Mouse (Mus musculus) myocyte (in vitro differentiated cells): Measurements from ENCODE around the gene Gm20388. TPM values are rescaled to one million over a fixed set of nuclear protein-coding genes. Genes with fewer than 3 reads are reported as not detected.

Experiments used
- H3K27me3 ChIP-seq: one replicate; pipeline ENCODE4 v1.6.1; 2011; ENCODE audit not compliant: control insufficient read depth, insufficient read depth, insufficient read length
- H3K36me3 ChIP-seq: one replicate; pipeline ENCODE4 v1.6.1; 2011; ENCODE audit not compliant: control insufficient read depth, insufficient read depth
- H3K4me2 ChIP-seq: one replicate; pipeline ENCODE4 v1.6.1; 2011; ENCODE audit warnings: low read depth, control low read depth
- H3K4me3 ChIP-seq: one replicate; pipeline ENCODE4 v1.5.1; 2011; ENCODE audit warnings: mild to moderate bottlenecking, control low read depth, moderate library complexity
- H3K79me2 ChIP-seq: one replicate; pipeline ENCODE4 v1.6.1; 2011; ENCODE audit not compliant: control insufficient read depth, insufficient read depth
- H3ac ChIP-seq: one replicate; pipeline ENCODE4 v1.6.1; 2011; ENCODE audit not compliant: control insufficient read depth, insufficient read length
- CEBPB ChIP-seq: IDR thresholded peaks from 2 replicates; pipeline ENCODE4 v1.6.1; 2011; ENCODE audit warnings: mild to moderate bottlenecking, moderate library complexity; ENCODE audit not compliant: poor library complexity, insufficient read depth, severe bottlenecking
- E2F4 ChIP-seq: IDR thresholded peaks from one replicate; pipeline ENCODE4 v1.6.1; 2011; ENCODE audit warnings: mild to moderate bottlenecking, control low read depth, moderate library complexity; ENCODE audit not compliant: insufficient read depth
- MAX ChIP-seq: IDR thresholded peaks from one replicate; pipeline ENCODE4 v1.6.1; 2011; ENCODE audit warnings: low read depth, mild to moderate bottlenecking, control low read depth
- MYOD1 ChIP-seq, 3 experiments: IDR thresholded peaks; one replicate each; pipeline ENCODE4 v1.6.1; 2011; ENCODE audit warnings: control low read depth in 2 of 3, low read depth in 2 of 3, mild to moderate bottlenecking in 2 of 3, moderate library complexity in 1 of 3; ENCODE audit not compliant: insufficient read length in 2 of 3, control insufficient read depth in 1 of 3
- MYOG ChIP-seq, 3 experiments: IDR thresholded peaks; one replicate each; pipeline ENCODE4 v1.6.1; 2011; ENCODE audit warnings: control low read depth in 2 of 3, low read depth in 2 of 3, mild to moderate bottlenecking in 2 of 3; ENCODE audit not compliant: insufficient read length in 2 of 3, control insufficient read depth in 1 of 3, insufficient read depth in 1 of 3
- POLR2A ChIP-seq: IDR thresholded peaks from one replicate; pipeline ENCODE4 v1.6.1; 2011; ENCODE audit warnings: low read depth, mild to moderate bottlenecking, control low read depth, moderate library complexity; ENCODE audit not compliant: insufficient read length
- POLR2AphosphoS2 ChIP-seq: IDR thresholded peaks from one replicate; pipeline ENCODE4 v1.6.1; 2011; ENCODE audit warnings: low read depth, control low read depth; ENCODE audit not compliant: insufficient read length
- REST ChIP-seq: IDR thresholded peaks from one replicate; pipeline ENCODE4 v1.6.1; 2011; ENCODE audit warnings: mild to moderate bottlenecking, control low read depth, moderate library complexity; ENCODE audit not compliant: insufficient read depth, insufficient read length
- SRF ChIP-seq: IDR thresholded peaks from one replicate; pipeline ENCODE4 v1.6.1; 2011; ENCODE audit warnings: low read depth; ENCODE audit not compliant: control insufficient read depth, insufficient read length
- TCF12 ChIP-seq: IDR thresholded peaks from one replicate; pipeline ENCODE4 v1.6.1; 2011; ENCODE audit warnings: mild to moderate bottlenecking, control low read depth; ENCODE audit not compliant: poor library complexity, insufficient read depth, severe bottlenecking
- TCF3 ChIP-seq: IDR thresholded peaks from one replicate; pipeline ENCODE4 v1.6.1; 2011; ENCODE audit warnings: low read depth, control low read depth; ENCODE audit not compliant: insufficient read length
- USF1 ChIP-seq: IDR thresholded peaks from one replicate; pipeline ENCODE4 v1.6.1; 2011; ENCODE audit warnings: low read depth, mild to moderate bottlenecking, control low read depth, moderate library complexity
- polyA plus RNA-seq: library from polyadenylated mRNA; unstranded; fragments of >200 nt; fragmentation: generic; extraction: Trizol; gene quantifications from one replicate; pipeline ENCODE4 v1.2.1, GENCODE M21; 2012; ENCODE audit warnings: missing spikeins

Gene Gm20388
- polyA plus RNA-seq, 1 experiment, result 15.3 TPM

DNA sequence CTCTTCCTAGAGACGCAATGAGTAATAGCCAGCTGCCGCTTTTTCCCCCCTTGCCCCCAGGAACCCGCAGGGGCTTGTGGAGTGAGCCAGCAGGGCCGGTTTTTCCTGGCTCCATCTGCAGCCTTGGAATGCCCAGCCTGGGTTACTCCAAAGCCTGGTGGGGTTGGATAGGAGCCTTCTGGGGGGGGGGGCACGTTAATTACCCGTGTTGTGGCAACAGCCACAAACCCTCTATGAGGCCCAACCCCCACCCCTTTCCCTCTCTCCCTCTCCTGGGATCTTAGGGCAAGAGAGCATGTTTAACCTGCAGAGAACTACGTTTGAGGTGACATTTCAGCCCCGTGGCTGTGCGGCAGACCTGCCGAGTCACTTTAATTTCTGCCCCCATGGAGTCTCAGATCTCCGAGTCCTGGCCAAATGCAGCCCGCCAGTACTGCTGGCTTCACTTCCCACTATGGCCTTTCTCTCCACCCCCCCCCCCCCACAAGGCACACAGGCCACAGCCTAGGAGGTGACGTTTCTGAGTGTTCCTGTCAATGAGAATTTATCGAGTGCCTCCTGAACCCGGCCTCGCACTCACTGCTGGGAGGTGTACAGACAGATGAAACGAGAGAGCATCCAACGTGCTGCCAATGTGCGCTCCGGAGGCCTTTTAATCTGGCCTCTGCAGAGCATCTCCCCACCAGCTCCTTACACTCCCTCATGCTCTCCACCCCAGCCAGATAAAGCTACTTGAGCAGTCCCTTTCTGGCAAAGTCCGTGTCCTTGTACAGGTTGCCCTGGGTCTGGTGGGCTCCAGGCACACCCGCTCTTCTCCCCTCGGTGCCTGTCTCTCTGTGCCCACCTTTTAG lies 629.4 kb downstream of the Gm20388 start:
- Histone ChIP-seq H3K36me3 (no peaks in the 10 kb centered on the region), H3ac (no peak overlapping the region), H3K27me3 (no peaks in the 10 kb centered on the region), H3K79me2 (peaks cover 17% of the 10 kb centered on the region), H3K4me3 (no peak overlapping the region), H3K4me2 (no peak overlapping the region)
- TF ChIP-seq MYOG (IDR thresholded peaks at IDR 0.05; ENCODE audit: control insufficient read depth in 1 of 3, insufficient read depth in 1 of 3, insufficient read length in 2 of 3, low read depth in 2 of 3) (no peak), REST (no peak), POLR2A (no peak), POLR2AphosphoS2 (no peak), CEBPB (no peak), MAX (no peak)

DNA sequence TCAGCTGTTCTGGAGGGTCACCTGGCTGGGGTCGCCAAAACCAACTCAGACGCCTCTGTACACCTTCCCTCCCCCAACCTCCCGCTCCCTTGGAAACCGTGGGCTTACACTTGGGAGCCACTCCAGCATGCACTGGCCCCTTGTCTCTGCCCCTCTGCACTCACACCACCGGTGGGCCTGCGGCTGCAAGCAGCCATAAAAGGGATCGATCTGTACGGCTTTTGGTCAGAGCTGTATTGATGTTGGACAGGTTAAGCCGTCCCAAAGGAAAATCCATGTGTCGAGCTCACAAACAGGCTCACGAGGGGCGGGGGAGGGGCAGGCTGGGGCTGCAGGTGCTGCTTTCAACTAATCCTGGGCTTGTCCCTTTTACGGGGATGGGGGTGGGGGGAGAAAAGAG lies 632.4 kb downstream of the Gm20388 start:
- Histone ChIP-seq H3K79me2 (peaks cover 32% of the 10 kb centered on the region), H3K4me3 (no peak overlapping the region), H3K27me3 (no peaks in the 10 kb centered on the region), H3ac (no peak overlapping the region), H3K4me2 (no peak overlapping the region), H3K36me3 (no peaks in the 10 kb centered on the region)
- TF ChIP-seq POLR2A, result no peak
- TF ChIP-seq TCF12, result no peak
- no peak for TF ChIP-seq E2F4

DNA sequence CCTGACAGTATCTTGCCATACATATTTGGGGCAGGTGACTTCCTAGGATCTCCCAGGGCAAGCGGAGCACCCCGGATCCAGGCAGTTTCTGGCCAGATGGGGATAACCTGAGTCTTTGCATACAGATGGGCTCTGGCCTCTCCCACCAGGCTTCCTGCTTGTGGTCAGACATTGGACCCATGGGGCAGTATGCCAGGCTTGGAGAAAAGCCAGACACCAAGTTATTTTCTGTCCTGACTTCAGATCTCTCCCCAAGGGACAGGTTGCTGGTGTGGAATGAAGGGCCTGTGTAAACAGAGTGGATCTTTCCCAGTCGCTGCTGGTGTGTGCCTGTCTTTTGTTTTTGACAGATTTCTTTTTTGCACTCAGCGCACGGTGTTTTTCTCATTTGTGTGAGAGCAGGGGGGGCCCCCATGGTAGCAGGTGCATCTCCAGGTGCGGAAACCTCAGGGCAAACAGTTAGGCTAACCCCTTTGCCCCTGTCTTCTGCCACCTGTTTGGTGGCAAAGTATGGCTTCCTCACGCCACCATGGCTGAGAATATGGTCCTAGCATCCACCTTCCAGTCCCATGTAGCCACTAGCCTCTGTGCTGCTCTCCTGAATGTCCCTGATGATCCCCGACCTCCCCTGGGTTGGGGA lies 632.9 kb downstream of the Gm20388 start:
- H3K36me3 ChIP-seq, result no peaks in the 10 kb centered on the region
- TF ChIP-seq E2F4, result no peak
- TF ChIP-seq REST, result no peak
- no peak for TF ChIP-seq TCF3
- peak in 1 of 3 experiments; percentile 14 for TF ChIP-seq MYOD1 (IDR thresholded peaks at IDR 0.05; ENCODE audit: control insufficient read depth in 1 of 3, insufficient read length in 2 of 3, low read depth in 2 of 3)
- H3K4me3 ChIP-seq, result no peak overlapping the region
- H3K79me2 ChIP-seq, result peaks cover 32% of the 10 kb centered on the region
- H3K4me2 ChIP-seq, result peak overlapping the region; percentile 2
- H3ac ChIP-seq, result no peak overlapping the region
- H3K27me3 ChIP-seq, result no peaks in the 10 kb centered on the region

DNA sequence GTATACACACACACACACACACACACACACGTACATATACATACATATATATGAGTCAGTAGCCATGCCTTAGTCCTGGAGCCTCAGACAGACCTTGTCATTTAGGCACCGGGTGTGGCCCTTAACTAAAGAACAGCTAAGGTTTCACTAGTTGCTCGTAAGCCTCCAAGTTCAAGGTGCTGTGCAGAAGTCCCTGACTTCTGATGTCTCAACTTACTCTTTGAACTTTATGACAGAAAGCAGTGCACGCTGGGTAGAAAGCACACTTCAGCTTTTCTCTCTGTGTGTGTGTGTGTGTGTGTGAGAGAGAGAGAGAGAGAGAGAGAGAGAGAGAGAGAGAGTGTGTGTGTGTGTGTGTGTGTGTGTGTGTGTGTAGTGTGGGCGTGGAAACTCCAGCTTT lies 633.5 kb downstream of the Gm20388 start:
- no peak for TF ChIP-seq MYOG (IDR thresholded peaks at IDR 0.05; ENCODE audit: control insufficient read depth in 1 of 3, insufficient read depth in 1 of 3, insufficient read length in 2 of 3, low read depth in 2 of 3)
- no peak for TF ChIP-seq E2F4
- TF ChIP-seq SRF, result no peak
- no peak for TF ChIP-seq MYOD1 (IDR thresholded peaks at IDR 0.05; ENCODE audit: control insufficient read depth in 1 of 3, insufficient read length in 2 of 3, low read depth in 2 of 3)
- no peak for TF ChIP-seq TCF3
- no peak for TF ChIP-seq MAX
- no peak for TF ChIP-seq REST
- no peak for TF ChIP-seq POLR2AphosphoS2
- TF ChIP-seq USF1, result no peak
- no peak for TF ChIP-seq CEBPB
- no peak for TF ChIP-seq TCF12
- no peak for TF ChIP-seq POLR2A
- Histone ChIP-seq H3K27me3 (no peaks in the 10 kb centered on the region), H3K36me3 (no peaks in the 10 kb centered on the region), H3K79me2 (peaks cover 32% of the 10 kb centered on the region), H3K4me2 (peak overlapping the region; percentile 2), H3K4me3 (no peak overlapping the region), H3ac (no peak overlapping the region)

DNA sequence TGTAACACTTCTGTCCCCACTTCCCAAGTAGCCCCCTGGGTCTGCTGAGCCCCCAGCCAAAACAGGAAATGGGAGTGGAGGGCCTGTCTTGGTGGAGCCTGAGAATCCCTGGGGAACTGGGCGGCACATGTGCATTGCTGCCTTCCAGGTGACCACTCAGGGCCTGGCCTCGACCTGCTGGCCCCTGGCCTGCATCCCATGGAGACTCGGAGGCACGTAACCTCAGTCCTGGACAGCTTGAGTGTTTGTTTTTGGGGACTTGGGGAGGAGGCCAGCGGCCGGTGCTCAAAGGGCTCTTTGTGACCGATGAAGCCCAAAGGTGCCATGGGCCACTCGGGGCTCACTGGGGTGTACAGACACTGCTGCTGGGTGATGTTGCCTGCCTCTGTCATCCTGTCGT lies 636.9 kb downstream of the Gm20388 start:
- no peaks in the 10 kb centered on the region for H3K36me3 ChIP-seq

More for the DNA sequence above, 636.9 kb downstream of the Gm20388 start:
- H3K4me2 ChIP-seq, result no peak overlapping the region
- peaks cover 23% of the 10 kb centered on the region for H3K79me2 ChIP-seq
- H3K27me3 ChIP-seq, result no peaks in the 10 kb centered on the region
- H3K4me3 ChIP-seq, result no peak overlapping the region
- no peak for TF ChIP-seq POLR2A
- no peak for TF ChIP-seq CEBPB
- no peak for TF ChIP-seq MYOD1 (IDR thresholded peaks at IDR 0.05; ENCODE audit: control insufficient read depth in 1 of 3, insufficient read length in 2 of 3, low read depth in 2 of 3)
- no peak for TF ChIP-seq E2F4
- TF ChIP-seq TCF3, result no peak
- TF ChIP-seq TCF12, result no peak
- no peak for TF ChIP-seq SRF
- TF ChIP-seq USF1, result no peak
- TF ChIP-seq MYOG (IDR thresholded peaks at IDR 0.05; ENCODE audit: control insufficient read depth in 1 of 3, insufficient read depth in 1 of 3, insufficient read length in 2 of 3, low read depth in 2 of 3), result no peak
- no peak for TF ChIP-seq POLR2AphosphoS2
- no peak for TF ChIP-seq MAX
- TF ChIP-seq REST, result no peak
- H3ac ChIP-seq, result no peak overlapping the region
